Mouse (Mus musculus) testis, adult 2 months (tissue): ENCODE data around the gene Abr.

Source experiments
- CTCF ChIP-seq: fragments of 200-500 bp; IDR thresholded peaks from 2 replicates; pipeline ENCODE4 v1.5.1; 2012; ENCODE audit warnings: low read depth, mild to moderate bottlenecking, inconsistent platforms, low read length, moderate library complexity; ENCODE audit not compliant: control insufficient read depth, insufficient read depth, insufficient replicate concordance
- POLR2A ChIP-seq: fragments of 200-500 bp; IDR thresholded peaks from 2 replicates; pipeline ENCODE4 v1.6.1; 2012; ENCODE audit warnings: low read depth, mild to moderate bottlenecking, inconsistent platforms, low read length, moderate library complexity; ENCODE audit not compliant: control insufficient read depth

DNA sequence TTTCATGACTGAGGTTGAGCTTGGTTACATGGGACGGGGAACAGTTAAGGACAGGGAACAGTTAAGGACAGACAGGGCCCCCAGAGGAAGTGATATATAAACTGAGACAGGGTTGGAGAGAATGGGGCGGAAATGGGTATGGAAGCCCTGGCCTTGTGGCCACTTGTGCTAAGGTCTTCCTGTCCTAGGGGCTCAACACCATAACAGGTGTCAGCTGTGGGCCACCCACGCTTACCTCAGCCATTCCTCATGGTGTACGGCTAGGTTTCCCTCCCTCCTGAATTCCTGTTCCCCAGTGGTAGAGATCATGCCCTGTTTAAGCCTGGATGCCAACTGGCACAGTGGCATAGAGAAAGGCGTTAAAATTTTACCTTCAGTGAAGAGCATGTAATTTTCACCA is 135.1 kb downstream of the Abr start:
- no peak for TF ChIP-seq POLR2A
- TF ChIP-seq CTCF: no peak
